Mouse (Mus musculus) olfactory bulb, adult 2 months (tissue): ENCODE measurements at regions not wholly inside any gene's neighbourhood (a gene's known extent, or its start where the extent isn't known, plus 50 kb on each side); places are given as distances from the start of the nearest gene placed in this dataset.

Experiments
- CTCF ChIP-seq: fragments of 200-500 bp; IDR thresholded peaks from 2 replicates; pipeline ENCODE4 v1.5.1; 2012; ENCODE audit warnings: low read depth, mild to moderate bottlenecking, low read length, moderate library complexity; ENCODE audit not compliant: insufficient read depth
- POLR2A ChIP-seq: fragments of 200-500 bp; IDR thresholded peaks from 2 replicates; pipeline ENCODE4 v1.6.1; 2012; ENCODE audit warnings: mild to moderate bottlenecking, low read depth, low read length, moderate library complexity; ENCODE audit not compliant: insufficient read depth

- TF ChIP-seq CTCF (no peak), POLR2A (no peak)
These were observed 179.5 kb upstream of the Fer start for GRCm38 (mm10) chr17:63683345-63683744.
